Mouse (Mus musculus) megakaryocyte progenitor cell, adult 5-6 weeks (primary cell): ENCODE results near the gene Gm884. TPM values are rescaled to one million over a fixed set of nuclear protein-coding genes. Genes with fewer than 3 reads are reported as not detected.
A peak's percentile ranks its signal among the peaks of the same experiment; 100 is the strongest.

Experiments
- ATAC-seq: replicated peaks from 2 replicates; pipeline ENCODE4 v1.8.0; 2016; ENCODE audit warnings: mild to moderate bottlenecking, moderate TSS enrichment, inconsistent platforms; ENCODE audit not compliant: poor library complexity
- total RNA-seq, 2 experiments: library from RNA; stranded (forward) in 1 of 2; stranded (reverse) in 1 of 2; fragments of 157-497, 149-512 nt in 1 of 2; fragments of 200-1000 nt in 1 of 2; gene quantifications; 2 replicates each; pipeline versions ENCODE4 v1.2.3 to v1.2.4; 2015 to 2017

Gene Gm884
- total RNA-seq (2015) (not detected in 2 replicates), total RNA-seq (2017) (not detected in 2 replicates)

DNA sequence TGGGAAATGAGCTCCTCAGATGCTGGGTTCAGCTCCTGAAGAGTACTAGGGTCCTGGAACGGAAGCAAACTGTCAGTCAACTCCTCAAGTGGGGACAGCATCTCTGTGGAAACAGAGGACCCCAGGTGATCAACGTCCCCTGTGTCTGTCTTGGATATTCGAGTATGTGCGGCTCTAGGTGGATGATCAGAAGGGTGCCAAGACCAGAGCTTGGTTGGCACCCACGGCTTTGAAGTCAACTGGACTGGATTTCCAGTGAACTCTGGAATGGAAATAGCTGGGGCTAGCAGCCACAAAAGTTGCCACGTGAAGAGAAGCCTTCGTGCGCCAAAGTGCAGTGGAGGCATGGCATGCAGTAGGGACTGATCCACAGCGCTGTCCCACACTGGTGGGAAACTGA, at the start of gene Gm884:
Gm884 (minus strand) TSS at position 101 of the 400 bp plus-strand sequence.
- no peak for ATAC-seq

DNA sequence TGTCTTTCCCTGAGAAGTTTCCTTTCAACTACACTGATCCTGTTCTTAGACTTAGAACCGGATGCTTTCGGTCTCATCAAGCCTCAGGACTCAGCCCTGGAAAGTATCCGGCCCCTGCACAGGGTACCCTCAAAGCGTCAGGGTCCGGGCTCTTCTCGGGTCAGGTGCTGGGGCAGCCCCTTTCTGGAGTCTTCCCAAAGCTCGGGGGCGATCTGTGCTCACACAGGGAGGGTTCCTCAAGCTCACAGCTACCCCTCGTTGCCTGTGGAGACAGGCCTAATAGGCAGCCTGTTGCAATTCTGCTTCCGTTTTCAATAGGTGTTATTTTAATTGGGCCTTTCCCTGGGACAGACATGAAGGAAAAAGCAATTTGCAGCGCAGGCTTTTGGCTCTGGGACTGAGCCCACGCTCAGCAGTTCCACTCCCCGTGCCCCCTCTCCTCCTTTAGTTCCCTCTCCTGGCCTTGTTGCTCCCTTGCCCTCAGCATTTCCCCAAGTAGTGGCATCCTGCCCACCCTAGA, 46.0 kb upstream of the Gm884 start:
- no peak for ATAC-seq

DNA sequence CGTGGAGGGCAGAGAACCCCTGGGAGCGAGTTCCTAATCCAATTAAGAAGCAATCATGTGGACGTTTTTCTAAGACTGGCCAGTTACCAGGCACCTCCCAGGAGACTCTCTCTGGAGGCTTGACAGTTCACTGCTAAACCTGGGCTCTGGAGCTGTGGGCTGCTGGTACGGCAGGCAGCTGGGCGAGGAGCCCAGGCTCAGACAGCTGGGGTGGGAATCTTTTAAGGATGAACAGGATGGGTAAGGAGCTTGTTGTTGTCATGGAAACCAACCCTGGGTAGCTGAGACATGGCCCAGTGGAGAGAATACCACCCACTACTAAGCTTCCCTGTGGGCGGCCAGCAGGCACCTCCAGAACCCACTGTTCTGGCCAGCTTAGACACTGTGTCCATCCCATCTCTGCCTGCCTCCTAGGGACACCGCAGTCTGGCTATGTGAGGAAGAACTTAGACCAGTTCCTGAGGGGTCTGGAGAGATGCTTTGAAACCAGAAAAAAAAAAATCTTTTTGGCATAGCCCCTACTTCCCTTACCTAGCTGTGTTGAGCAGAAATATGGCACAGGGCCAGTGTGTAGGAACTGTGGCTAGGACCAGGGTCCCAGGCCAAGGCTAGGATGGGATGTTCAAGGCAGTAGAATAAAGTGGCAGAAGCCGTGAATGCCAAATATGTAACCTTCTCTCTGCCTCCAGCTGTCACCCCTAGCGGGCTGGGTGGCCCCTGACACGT, 45.4 kb upstream of the Gm884 start:
- no peak for ATAC-seq

DNA sequence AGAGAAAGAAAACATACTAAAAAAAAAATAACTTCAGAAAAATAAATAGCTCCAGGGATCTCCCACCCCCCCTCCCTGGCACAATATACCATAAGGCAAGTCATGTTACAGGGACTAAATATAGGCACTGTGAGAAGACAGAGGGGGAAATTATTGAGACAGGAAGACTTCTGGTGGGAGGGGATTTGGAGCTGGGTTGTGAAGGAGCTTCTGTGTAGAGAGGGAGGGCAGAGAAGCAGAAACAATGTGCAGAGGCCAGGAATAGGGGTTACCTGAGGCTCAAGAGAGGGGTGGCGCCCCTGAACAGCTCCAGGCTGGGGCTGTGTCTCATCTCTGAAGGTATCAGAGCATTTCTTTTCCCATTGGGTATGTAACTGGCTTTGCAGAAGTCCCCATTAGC, 44.8 kb upstream of the Gm884 start:
- no peak for ATAC-seq

- no peak for ATAC-seq
Measured at GRCm38 (mm10) chr11:103663119-103663518, 42.2 kb upstream of the Gm884 start.

DNA sequence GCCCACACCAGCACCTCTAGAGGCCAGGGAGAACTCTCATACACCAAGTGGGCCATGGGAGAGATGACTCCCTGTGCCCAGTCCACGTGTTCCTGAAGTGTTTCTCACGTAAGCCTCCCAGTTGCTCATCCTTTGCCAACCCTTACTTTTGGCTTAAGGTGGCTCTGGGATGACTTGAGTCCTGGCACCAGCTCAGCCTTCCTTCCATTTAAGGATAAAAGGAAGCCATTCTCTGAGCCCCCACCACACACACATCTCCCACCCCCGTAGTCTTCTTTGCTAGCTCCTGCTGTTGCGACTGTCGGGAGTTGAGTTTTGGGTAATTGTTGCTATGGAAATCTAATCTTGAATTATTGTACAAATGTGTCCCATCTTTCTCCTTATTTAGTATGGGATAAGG, 41.6 kb upstream of the Gm884 start:
- no peak for ATAC-seq

- ATAC-seq, result no peak
Measured at GRCm38 (mm10) chr11:103661863-103662262, 40.9 kb upstream of the Gm884 start.

DNA sequence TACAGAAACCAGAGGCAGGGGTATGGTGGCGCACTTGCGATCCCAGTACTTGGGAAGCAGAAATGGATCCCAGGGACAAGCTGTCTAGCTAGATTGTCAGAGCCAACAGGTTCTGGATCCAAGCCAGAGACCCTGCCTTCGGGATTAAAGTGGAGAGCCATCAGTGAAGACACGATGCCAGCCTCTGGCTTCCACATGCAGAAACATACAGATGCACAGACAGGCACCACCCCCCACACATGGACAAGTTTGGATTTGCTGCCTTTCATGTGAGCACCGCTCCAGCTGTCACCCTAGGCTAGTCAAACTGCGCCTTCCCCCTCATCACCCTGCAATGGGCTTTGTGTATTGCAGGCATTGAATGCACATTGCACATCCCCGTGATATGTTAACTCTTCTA, 37.2 kb upstream of the Gm884 start:
- ATAC-seq, result no peak

GRCm38 (mm10) chr11:103656520-103656919, 35.6 kb upstream of the Gm884 start:
- ATAC-seq, result peak; percentile 76

GRCm38 (mm10) chr11:103653359-103653965, 32.5 kb upstream of the Gm884 start:
- ATAC-seq, result no peak

DNA sequence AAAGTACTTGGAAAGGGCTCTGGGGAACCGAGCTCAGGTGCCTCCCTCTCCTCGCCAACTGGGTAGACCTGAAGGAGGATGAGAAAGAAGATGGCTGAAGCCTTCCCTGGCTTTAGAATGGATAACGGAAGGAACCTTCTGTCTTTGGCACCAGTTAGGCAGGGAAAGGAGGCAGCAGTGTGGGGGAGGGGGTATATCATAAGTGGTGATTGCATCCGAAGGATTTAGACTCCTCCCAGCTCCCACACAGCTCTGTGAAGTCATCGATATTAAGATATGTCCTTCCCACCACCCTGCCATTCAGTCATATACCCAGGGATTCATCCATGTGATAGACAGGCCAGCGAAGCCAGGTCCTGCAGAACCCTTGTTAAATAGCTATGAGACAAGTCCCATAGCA, 30.5 kb upstream of the Gm884 start:
- no peak for ATAC-seq

DNA sequence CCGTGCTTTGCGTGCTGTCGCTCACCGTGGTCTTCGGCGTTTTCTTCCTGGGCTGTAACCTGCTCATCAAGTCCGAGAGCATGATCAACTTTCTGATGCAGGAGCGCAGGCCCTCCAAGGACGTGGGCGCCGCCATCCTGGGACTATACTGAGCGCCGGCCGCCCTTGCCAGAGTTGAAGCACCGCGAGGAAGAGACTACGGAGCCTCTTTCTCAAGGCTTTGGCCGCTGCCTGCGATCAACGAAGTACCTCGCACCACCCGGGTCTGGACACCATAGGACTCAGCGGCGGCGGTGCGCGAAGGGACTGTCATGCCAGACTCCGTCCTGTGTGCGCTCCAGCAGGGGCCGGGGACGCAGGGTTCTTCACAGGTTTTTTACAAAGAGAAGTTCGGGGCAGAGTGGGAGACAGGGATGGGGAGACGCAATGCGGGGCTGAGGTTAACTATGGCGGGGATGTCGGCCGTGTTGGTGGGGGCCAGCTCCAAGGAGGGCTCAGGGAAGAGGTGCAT, 29.1 kb upstream of the Gm884 start:
- no peak for ATAC-seq

DNA sequence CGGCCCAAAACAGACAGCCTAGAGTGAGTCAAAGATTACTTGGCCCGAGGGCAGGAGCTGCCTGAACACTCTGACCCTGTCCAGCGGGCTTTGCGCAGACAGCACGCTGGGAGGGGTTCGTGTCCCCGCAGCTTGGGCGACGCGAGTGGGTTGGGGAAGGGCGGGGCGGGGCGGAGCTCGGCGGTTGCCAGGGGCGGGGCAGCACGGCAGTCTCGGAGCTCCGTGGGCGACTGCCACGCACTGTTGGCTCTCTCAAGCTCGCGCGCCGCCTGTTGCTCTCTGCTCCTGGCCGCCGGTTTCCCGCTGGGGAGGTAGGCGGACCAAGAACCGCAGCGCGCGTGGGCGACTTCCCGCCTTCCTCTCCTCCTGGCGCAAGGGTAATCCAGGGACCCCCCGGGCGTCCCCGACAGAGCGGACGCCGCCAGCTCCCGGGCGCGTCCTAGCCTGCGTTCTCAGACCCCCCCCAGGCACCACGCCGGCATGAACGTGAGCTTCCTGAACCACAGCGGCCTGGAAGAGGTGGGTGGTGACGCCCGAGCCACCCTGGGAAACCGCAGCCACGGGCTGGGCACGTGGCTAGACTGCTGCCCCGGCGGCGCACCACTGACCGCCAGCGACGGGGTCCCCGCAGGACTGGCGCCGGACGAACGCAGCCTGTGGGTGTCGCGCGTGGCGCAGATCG, 28.5 kb upstream of the Gm884 start, which contains the start of gene Rprml:
Rprml (plus strand) TSS at position 270 of the 682 bp plus-strand sequence.
- ATAC-seq, result no peak

- ATAC-seq, result no peak
Measured at GRCm38 (mm10) chr11:103648656-103649055, 27.7 kb upstream of the Gm884 start.

- ATAC-seq, result no peak
Measured at GRCm38 (mm10) chr11:103647921-103648620, 27.1 kb upstream of the Gm884 start.

DNA sequence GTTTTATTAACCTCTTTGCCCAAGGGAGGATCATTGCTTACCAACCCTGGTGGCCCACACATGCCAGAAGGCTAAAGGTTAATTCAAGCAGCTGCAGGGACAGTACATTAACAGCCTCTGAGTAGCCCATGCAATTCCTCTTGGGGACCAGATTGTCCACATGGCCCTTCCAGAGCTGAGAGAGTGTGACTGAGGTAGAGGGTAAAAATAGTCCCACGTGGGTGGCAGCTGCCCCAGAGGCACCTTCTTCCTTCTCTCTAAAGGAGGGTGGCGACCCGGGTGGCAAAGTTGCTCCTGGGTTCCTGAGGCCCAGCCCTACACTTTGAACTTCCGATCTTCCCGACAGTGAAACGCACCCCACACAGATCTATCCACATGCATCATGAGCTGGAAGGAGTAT, 25.4 kb upstream of the Gm884 start:
- ATAC-seq, result no peak

- no peak for ATAC-seq
Measured at GRCm38 (mm10) chr11:103645731-103646130, 24.8 kb upstream of the Gm884 start.

DNA sequence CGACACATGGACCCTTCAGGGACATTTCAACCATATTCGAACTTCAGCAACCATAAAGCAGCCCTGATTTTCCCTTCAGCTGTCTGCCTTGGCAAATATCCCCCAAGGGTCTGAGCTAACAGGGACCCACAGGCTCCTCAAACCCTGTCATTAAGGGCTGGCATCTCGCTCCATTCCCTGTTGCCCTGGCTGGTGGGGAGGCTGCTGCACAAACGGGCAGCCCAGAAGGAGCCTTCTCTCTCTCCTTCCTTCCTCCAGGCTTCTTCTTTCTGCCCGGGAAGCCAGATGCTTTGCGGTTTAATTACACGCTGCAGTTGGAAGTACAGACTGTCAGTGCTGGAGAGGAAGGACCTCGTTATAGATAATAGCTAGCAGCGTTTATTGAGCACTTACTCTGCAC, 22.3 kb upstream of the Gm884 start:
- no peak for ATAC-seq

DNA sequence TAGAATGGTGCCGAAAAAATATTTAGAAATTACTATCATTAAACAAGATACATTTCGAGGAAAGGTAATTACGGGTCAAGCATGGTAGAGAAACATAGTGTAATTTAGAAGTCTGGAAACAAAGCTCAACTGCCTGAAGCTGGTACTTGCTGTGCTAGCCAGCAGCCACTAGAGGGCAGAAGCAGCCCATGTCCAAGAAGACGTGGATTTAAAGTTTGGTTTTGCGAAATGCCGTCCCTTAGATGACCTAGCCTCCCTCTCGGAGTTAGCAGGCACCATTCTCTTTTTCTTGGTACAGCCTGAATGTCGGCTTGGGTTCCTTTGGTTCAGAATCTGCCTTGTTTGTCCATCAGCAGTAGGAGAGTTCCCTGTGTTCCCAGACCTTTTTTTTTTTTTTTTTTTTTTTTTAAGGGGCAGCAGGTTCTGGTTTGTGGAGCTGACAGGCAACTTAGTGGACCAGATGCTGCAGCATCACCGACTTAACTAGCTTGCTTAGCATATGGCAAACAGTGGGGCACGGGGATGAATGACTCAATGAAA, 18.5 kb upstream of the Gm884 start:
- peak; percentile 76 for ATAC-seq

- ATAC-seq, result no peak
Measured at GRCm38 (mm10) chr11:103638790-103639189, 17.9 kb upstream of the Gm884 start, which contains the start of gene Lyzl6. Gene Lyzl6 (minus strand): TSS chr11:103638890.

- ATAC-seq, result no peak
Measured at GRCm38 (mm10) chr11:103636261-103636660, 15.3 kb upstream of the Gm884 start.
